Mouse (Mus musculus) layer of hippocampus, adult 2 months (tissue): ENCODE measurements around the gene Fzd5. TPM values are rescaled to one million over a fixed set of nuclear protein-coding genes. Genes with fewer than 3 reads are reported as not detected.

Experiments
- DNase-seq, 2 experiments: peaks; one replicate each; pipeline ENCODE4 v3.0.0; 2022; ENCODE audit warnings: low spot score in 2 of 2
- H3K27ac ChIP-seq: fragments of 200-600 bp; 2 replicates; pipeline ENCODE4 v1.8.1; 2022
- H3K4me3 ChIP-seq: fragments of 200-600 bp; 2 replicates; pipeline ENCODE4 v1.8.1; 2022; ENCODE audit warnings: mild to moderate bottlenecking
- CTCF ChIP-seq: fragments of 200-600 bp; conservative IDR thresholded peaks from 2 replicates; pipeline ENCODE4 v1.8.1; 2022; ENCODE audit warnings: antibody characterized with exemption, mild to moderate bottlenecking, moderate library complexity
- long read RNA-seq, 2 experiments: library from polyadenylated mRNA; stranded (forward); transcript quantifications; one replicate each; pipeline ENCODE4 v2.0.0; 2021; ENCODE audit warnings: borderline mapping rate in 2 of 2
- total RNA-seq, 2 experiments: library from RNA; stranded (reverse); gene quantifications; 2 replicates each; pipeline ENCODE4 v1.2.3; 2021

Fzd5 gene
- 1 to 10 TPM in 1 of 2 experiments, under 1 TPM in 1; 0.93 to 1.3 TPM for total RNA-seq
- long read RNA-seq, experiment 1 = 0 reads
- long read RNA-seq, experiment 2, partial matches to known transcripts = 0 of 1 reads
- long read RNA-seq, experiment 2, other reads (novel, unspliced or antisense) = 1 of 1 reads

- Histone ChIP-seq H3K27ac (peak within 1 kb of the TSS; percentile 48; the same call in 1 of the 2 replicates), H3K4me3 (peak within 1 kb of the TSS; percentile 72)
- TF ChIP-seq CTCF = peak; percentile 64
- DNase-seq = peak; percentile 60 to 63
Measured at GRCm38 (mm10) chr1:64737502-64738179, at the start of gene Fzd5. Gene Fzd5 (minus strand): TSS chr1:64737751.

- no peak for TF ChIP-seq CTCF
- Histone ChIP-seq H3K4me3 (peak overlapping the region; percentile 13; the same call in 1 of the 2 replicates), H3K27ac (no peak overlapping the region; the same call in 1 of the 2 replicates)
- no peak for DNase-seq
Measured at GRCm38 (mm10) chr1:64779863-64780262, 42.3 kb upstream of the Fzd5 start.

GRCm38 (mm10) chr1:64779415-64779814 is 41.9 kb upstream of the Fzd5 start:
- TF ChIP-seq CTCF = no peak
- no peak for DNase-seq

GRCm38 (mm10) chr1:64773305-64773704 is 35.8 kb upstream of the Fzd5 start:
- TF ChIP-seq CTCF = no peak
- Histone ChIP-seq H3K27ac (no peak overlapping the region), H3K4me3 (no peak overlapping the region)
- no peak for DNase-seq

More at GRCm38 (mm10) chr1:64779415-64779814, 41.9 kb upstream of the Fzd5 start:
- Histone ChIP-seq H3K27ac (no peak overlapping the region), H3K4me3 (peak overlapping the region; percentile 13; the same call in 1 of the 2 replicates)

GRCm38 (mm10) chr1:64770169-64770568 is 32.6 kb upstream of the Fzd5 start:
- no peak overlapping the region for H3K4me3 ChIP-seq
- H3K27ac ChIP-seq = no peak overlapping the region
- TF ChIP-seq CTCF = no peak
- DNase-seq = no peak

GRCm38 (mm10) chr1:64761646-64762045 is 24.1 kb upstream of the Fzd5 start:
- Histone ChIP-seq H3K27ac (no peak overlapping the region), H3K4me3 (no peak overlapping the region)
- no peak for DNase-seq
- TF ChIP-seq CTCF = no peak

- no peak overlapping the region for H3K27ac ChIP-seq
- TF ChIP-seq CTCF = no peak
- H3K4me3 ChIP-seq = no peak overlapping the region
- DNase-seq = no peak
Measured at GRCm38 (mm10) chr1:64757766-64758165, 20.2 kb upstream of the Fzd5 start.

- DNase-seq = no peak
- no peak overlapping the region for H3K27ac ChIP-seq
- TF ChIP-seq CTCF = no peak
- H3K4me3 ChIP-seq = no peak overlapping the region
Measured at GRCm38 (mm10) chr1:64757254-64757653, 19.7 kb upstream of the Fzd5 start.

- no peak for DNase-seq
- Histone ChIP-seq H3K27ac (no peak overlapping the region), H3K4me3 (no peak overlapping the region)
- no peak for TF ChIP-seq CTCF
Measured at GRCm38 (mm10) chr1:64756640-64757030, 19.1 kb upstream of the Fzd5 start.

- no peak overlapping the region for H3K27ac ChIP-seq
- DNase-seq = no peak
- no peak for TF ChIP-seq CTCF
Measured at GRCm38 (mm10) chr1:64755971-64756639, 18.6 kb upstream of the Fzd5 start.

GRCm38 (mm10) chr1:64754658-64755057 is 17.1 kb upstream of the Fzd5 start:
- Histone ChIP-seq H3K27ac (no peak overlapping the region), H3K4me3 (no peak overlapping the region)
- DNase-seq = no peak
- TF ChIP-seq CTCF = no peak

More at GRCm38 (mm10) chr1:64755971-64756639, 18.6 kb upstream of the Fzd5 start:
- H3K4me3 ChIP-seq = no peak overlapping the region

- Histone ChIP-seq H3K4me3 (no peak overlapping the region), H3K27ac (no peak overlapping the region)
- DNase-seq = no peak
- TF ChIP-seq CTCF = no peak
Measured at GRCm38 (mm10) chr1:64753668-64754067, 16.1 kb upstream of the Fzd5 start.

GRCm38 (mm10) chr1:64753109-64753508 is 15.6 kb upstream of the Fzd5 start:
- DNase-seq = no peak
- TF ChIP-seq CTCF = no peak

More at GRCm38 (mm10) chr1:64753109-64753508, 15.6 kb upstream of the Fzd5 start:
- H3K4me3 ChIP-seq = no peak overlapping the region
- no peak overlapping the region for H3K27ac ChIP-seq
